In genomic region chr10:83361643-83362382, GRCm38 (mm10) we compare ENCODE assay signal across 8 mouse cellular contexts. TPM values are rescaled to one million over a fixed set of nuclear protein-coding genes. Genes with fewer than 3 reads are reported as not detected.
DNase-seq lines count a peak whose midpoint lies in the region; ATAC-seq and TF ChIP-seq lines count a peak whose summit lies in the region.

No protein-coding gene starts in this region.

- no peak overlapping the region for H3ac ChIP-seq in myocyte (ENCODE audit: control insufficient read depth, insufficient read length)

- no peak overlapping the region for H3K27ac ChIP-seq in bone marrow macrophage, adult 2 months (ENCODE audit: insufficient read depth, low read depth, low read length)
- H3K27ac ChIP-seq in forebrain, embryonic 16.5 days (ENCODE audit: low read length), result no peak overlapping the region
- H3K27ac ChIP-seq in limb, embryonic 10.5 days, result no peak overlapping the region

- peak overlapping the region; percentile 79; the same call in 1 of the 2 replicates for H3K4me2 ChIP-seq in forebrain, embryonic 16.5 days (ENCODE audit: low read length)
- peak overlapping the region; percentile 84 for H3K4me2 ChIP-seq in myocyte (ENCODE audit: low read depth)

- ATAC-seq in forebrain, embryonic 16.5 days, result no peak

- 46% methylated on average over 5 of the region's 5 CpGs for WGBS in forebrain, embryonic 16.5 days
- 67% methylated on average over 5 of the region's 5 CpGs for WGBS in limb, embryonic 10.5 days

- intact Hi-C loops in gastrocnemius, postnatal 36 days (cut with DNase I), result no loop called here

- H3K4me1 ChIP-seq in bone marrow macrophage, adult 2 months (ENCODE audit: control insufficient read depth, insufficient read depth, low read length), result peaks cover 25% of the 10 kb centered on the region
- peaks cover 17% of the 10 kb centered on the region for H3K4me1 ChIP-seq in forebrain, embryonic 16.5 days (replicated peaks; ENCODE audit: control insufficient read depth, insufficient read depth, low read length)
- peaks cover 10% of the 10 kb centered on the region for H3K4me1 ChIP-seq in limb, embryonic 10.5 days

- no peak overlapping the region for H3K9ac ChIP-seq in forebrain, embryonic 16.5 days (replicated peaks; ENCODE audit: low read depth, low read length)

- peak overlapping the region; percentile 99 for H3K4me3 ChIP-seq in bone marrow macrophage, adult 2 months (ENCODE audit: insufficient read depth, low read length)
- H3K4me3 ChIP-seq in forebrain, embryonic 16.5 days (replicated peaks; ENCODE audit: low read length), result no peak overlapping the region
- peak overlapping the region; percentile 99 for H3K4me3 ChIP-seq in limb, embryonic 10.5 days
- peak overlapping the region; percentile 81 for H3K4me3 ChIP-seq in myocyte

- peak; percentile 61 for DNase-seq in embryo, embryonic 10 days (ENCODE audit: low spot score)
- DNase-seq in embryo, embryonic 9.5 days (ENCODE audit: extremely low spot score), result no peak
- peak; percentile 30 for DNase-seq in 3134 (ENCODE audit: extremely low read depth, insufficient read length, low spot score)
- no peak for DNase-seq in limb, embryonic 10.5 days (ENCODE audit: low spot score)
- no peak for DNase-seq in gastrocnemius, postnatal 36 days

- no peak for TF ChIP-seq CTCF in bone marrow macrophage, adult 2 months (IDR thresholded peaks at IDR 0.05; ENCODE audit: low read depth, low read length)

- peaks cover 22% of the 10 kb centered on the region for H3K79me2 ChIP-seq in myocyte (ENCODE audit: control insufficient read depth, insufficient read depth)

- H3K36me3 ChIP-seq in forebrain, embryonic 16.5 days (ENCODE audit: control insufficient read depth, insufficient read depth), result peaks cover 18% of the 10 kb centered on the region
- H3K36me3 ChIP-seq in limb, embryonic 10.5 days, result peaks cover 46% of the 10 kb centered on the region
- peaks cover 34% of the 10 kb centered on the region for H3K36me3 ChIP-seq in myocyte (ENCODE audit: control insufficient read depth, insufficient read depth)

- H3K27me3 ChIP-seq in forebrain, embryonic 16.5 days (replicated peaks; ENCODE audit: control insufficient read depth, insufficient read depth, low read length), result no peaks in the 10 kb centered on the region
- no peaks in the 10 kb centered on the region for H3K27me3 ChIP-seq in limb, embryonic 10.5 days (ENCODE audit: low read depth, poor library complexity, severe bottlenecking)
- no peaks in the 10 kb centered on the region for H3K27me3 ChIP-seq in myocyte (ENCODE audit: control insufficient read depth, insufficient read depth, insufficient read length)

- no peak for TF ChIP-seq POLR2A in bone marrow macrophage, adult 2 months (IDR thresholded peaks at IDR 0.05; ENCODE audit: borderline replicate concordance, low read depth, low read length)
- no peak for TF ChIP-seq POLR2A in myocyte (IDR thresholded peaks at IDR 0.05; ENCODE audit: insufficient read length, low read depth)

- H3K9me3 ChIP-seq in forebrain, embryonic 16.5 days (ENCODE audit: control insufficient read depth, low read length), result no peaks in the 10 kb centered on the region
- H3K9me3 ChIP-seq in limb, embryonic 10.5 days (replicated peaks), result no peaks in the 10 kb centered on the region

TF ChIP-seq in myocyte, 11 proteins besides CTCF, POLR2A, EP300 and RAD21:
- no peak for TF ChIP-seq MYOD1 (IDR thresholded peaks at IDR 0.05; ENCODE audit: control insufficient read depth in 1 of 3, insufficient read length in 2 of 3, low read depth in 2 of 3)
- TF ChIP-seq REST (IDR thresholded peaks at IDR 0.05; ENCODE audit: insufficient read depth, insufficient read length), result no peak
- TF ChIP-seq SRF (IDR thresholded peaks at IDR 0.05; ENCODE audit: control insufficient read depth, insufficient read length, low read depth), result no peak
- TF ChIP-seq TCF3 (IDR thresholded peaks at IDR 0.05; ENCODE audit: insufficient read length, low read depth), result no peak
- TF ChIP-seq USF1 (IDR thresholded peaks at IDR 0.05; ENCODE audit: low read depth), result no peak
- TF ChIP-seq TCF12 (IDR thresholded peaks at IDR 0.05; ENCODE audit: insufficient read depth, poor library complexity, severe bottlenecking), result no peak
- TF ChIP-seq MYOG (IDR thresholded peaks at IDR 0.05; ENCODE audit: control insufficient read depth in 1 of 3, insufficient read depth in 1 of 3, insufficient read length in 2 of 3, low read depth in 2 of 3), result no peak
- no peak for TF ChIP-seq CEBPB (IDR thresholded peaks at IDR 0.05; ENCODE audit: insufficient read depth, poor library complexity, severe bottlenecking)
- TF ChIP-seq MAX (IDR thresholded peaks at IDR 0.05; ENCODE audit: low read depth), result no peak
- TF ChIP-seq POLR2AphosphoS2 (IDR thresholded peaks at IDR 0.05; ENCODE audit: insufficient read length, low read depth), result no peak

RNA-seq across cellular contexts. Expression of gene D10Wsu102e, which starts 1.8 kb away (rescaled TPM):
- polyA plus RNA-seq in bone marrow macrophage, adult 2 months (2012; ENCODE audit: insufficient read depth, insufficient read length, missing spikeins), result 0.54 and 0.61 TPM in 2 replicates
- 1.1 and 1.3 TPM in 2 replicates for polyA plus RNA-seq in forebrain, embryonic 16.5 days (2015; fragmentation: Nextera tagmentation; extraction: Ambion mirVana)
- polyA plus RNA-seq in limb, embryonic 10.5 days (2016; fragmentation: Nextera tagmentation; extraction: Ambion mirVana), result 1.2 and 1.4 TPM in 2 replicates
- 0.50 TPM for polyA plus RNA-seq in myocyte (2012; fragmentation: generic; extraction: Trizol)
- total RNA-seq in gastrocnemius, postnatal 36 days (2021), result under 1 TPM; 0.54 to 0.66 TPM

RNA-seq across cellular contexts. Expression of gene Slc41a2, which starts 24.1 kb away (rescaled TPM):
- polyA plus RNA-seq in bone marrow macrophage, adult 2 months (2012; ENCODE audit: insufficient read depth, insufficient read length, missing spikeins), result 18.8 and 20.4 TPM in 2 replicates
- polyA plus RNA-seq in forebrain, embryonic 16.5 days (2015; fragmentation: Nextera tagmentation; extraction: Ambion mirVana), result 4.8 and 6.8 TPM in 2 replicates
- polyA plus RNA-seq in limb, embryonic 10.5 days (2016; fragmentation: Nextera tagmentation; extraction: Ambion mirVana), result 0.25 and 0.41 TPM in 2 replicates
- polyA plus RNA-seq in myocyte (2012; fragmentation: generic; extraction: Trizol), result 5.3 TPM
- total RNA-seq in gastrocnemius, postnatal 36 days (2021), result under 1 TPM; 0.54 to 0.86 TPM

Comparison
In these comparisons a context has a peak if more than half of its experiments do, and no peak if none do; other contexts are left out.
1. DNase-seq: peak in embryo, embryonic 10 days (single experiment) and 3134 (single experiment); none in embryo, embryonic 9.5 days (single experiment), limb, embryonic 10.5 days (single experiment) and gastrocnemius, postnatal 36 days (0 of 2).